Mouse (Mus musculus) cerebellum, adult 2 months (tissue): ENCODE data around the gene Amotl1. TPM values are rescaled to one million over a fixed set of nuclear protein-coding genes. Genes with fewer than 3 reads are reported as not detected.

Experiments
- DNase-seq, 2 experiments: peaks; one replicate each; pipeline ENCODE4 v3.0.0; 2021
- H3K27ac ChIP-seq: fragments of 200-500 bp; 2 replicates; pipeline ENCODE4 v1.5.1; 2012; ENCODE audit warnings: low read length, control low read depth, inconsistent platforms; ENCODE audit not compliant: insufficient read depth
- H3K27me3 ChIP-seq: fragments of 200-500 bp; 2 replicates; pipeline ENCODE4 v1.6.1; 2012; ENCODE audit warnings: inconsistent platforms, mild to moderate bottlenecking, low read length, moderate library complexity; ENCODE audit not compliant: control insufficient read depth, insufficient read depth
- H3K4me1 ChIP-seq: fragments of 200-500 bp; 2 replicates; pipeline ENCODE4 v1.6.1; 2011; ENCODE audit warnings: low read length; ENCODE audit not compliant: control insufficient read depth, insufficient read depth
- H3K4me3 ChIP-seq: fragments of 200-500 bp; replicated peaks from 2 replicates; pipeline ENCODE3; 2011; ENCODE audit warnings: mild to moderate bottlenecking, low read depth, low read length, control low read depth; ENCODE audit not compliant: insufficient read depth
- CTCF ChIP-seq: fragments of 200-500 bp; IDR thresholded peaks from 2 replicates; pipeline ENCODE4 v1.5.1; 2011; ENCODE audit warnings: low read depth, mild to moderate bottlenecking, control low read depth, low read length, moderate library complexity, borderline replicate concordance; ENCODE audit not compliant: insufficient read depth
- POLR2A ChIP-seq: fragments of 200-500 bp; IDR thresholded peaks from 2 replicates; pipeline ENCODE4 v1.6.1; 2011; ENCODE audit warnings: low read length, control low read depth, borderline replicate concordance; ENCODE audit not compliant: insufficient read depth
- WGBS: fragments of 180-500 bp; shearing (Covaris S2); methylation state at CpG from one replicate; pipeline ENCODE4 v1.1.7; 2018; 5-methylcytosine and 5-hydroxymethylcytosine counted together
- polyA plus RNA-seq: library from polyadenylated mRNA; depleted of rRNA; stranded (reverse); fragments of >200 nt; gene quantifications from 2 replicates; pipeline ENCODE4 v1.2.3, GENCODE M21; 2012

The Amotl1 gene
- polyA plus RNA-seq, 1 experiment, result 10.3 TPM

DNA sequence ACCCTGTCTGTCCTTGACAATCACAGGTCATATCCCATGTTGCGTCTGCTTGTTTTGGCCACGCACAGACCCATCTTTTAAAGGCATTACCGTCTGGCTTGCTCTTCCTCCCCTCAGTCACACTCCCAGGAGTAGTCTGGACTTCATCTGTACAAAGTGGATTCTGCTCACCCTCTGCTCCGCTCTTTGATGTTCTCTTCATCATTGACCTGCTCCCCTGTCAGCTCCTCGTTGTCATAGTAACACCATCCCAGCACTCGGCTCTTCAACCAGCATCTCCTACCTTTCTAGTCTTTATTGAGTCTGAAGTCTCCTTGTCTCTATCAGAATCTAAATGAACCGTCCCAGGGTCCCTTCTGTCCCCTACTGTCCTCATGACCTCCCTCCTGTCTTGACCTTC lies 9.3 kb downstream of the Amotl1 start:
- Histone ChIP-seq H3K27me3 (no peaks in the 10 kb centered on the region), H3K27ac (no peak overlapping the region), H3K4me3 (no peak overlapping the region), H3K4me1 (no peaks in the 10 kb centered on the region)
- TF ChIP-seq CTCF (no peak), POLR2A (no peak)
- WGBS, result 62% methylated on average over 7 of the region's 7 CpGs
- DNase-seq, result no peak

- DNase-seq, result no peak
- no peak for TF ChIP-seq POLR2A
- no peak for TF ChIP-seq CTCF
- WGBS, result 15% methylated on average over 15 of the region's 15 CpGs
Observed at GRCm38 (mm10) chr9:14634155-14634554, 10.7 kb downstream of the Amotl1 start.

GRCm38 (mm10) chr9:14632365-14633163 lies 12.3 kb downstream of the Amotl1 start:
- 48% methylated on average over 10 of the region's 10 CpGs for WGBS
- H3K27ac ChIP-seq, result no peak overlapping the region
- no peaks in the 10 kb centered on the region for H3K4me1 ChIP-seq
- TF ChIP-seq POLR2A, result no peak
- no peak for TF ChIP-seq CTCF
- no peak overlapping the region for H3K4me3 ChIP-seq
- no peaks in the 10 kb centered on the region for H3K27me3 ChIP-seq
- DNase-seq, result no peak

More at GRCm38 (mm10) chr9:14634155-14634554, 10.7 kb downstream of the Amotl1 start:
- Histone ChIP-seq H3K27ac (no peak overlapping the region), H3K27me3 (no peaks in the 10 kb centered on the region), H3K4me3 (no peak overlapping the region), H3K4me1 (no peaks in the 10 kb centered on the region)

DNA sequence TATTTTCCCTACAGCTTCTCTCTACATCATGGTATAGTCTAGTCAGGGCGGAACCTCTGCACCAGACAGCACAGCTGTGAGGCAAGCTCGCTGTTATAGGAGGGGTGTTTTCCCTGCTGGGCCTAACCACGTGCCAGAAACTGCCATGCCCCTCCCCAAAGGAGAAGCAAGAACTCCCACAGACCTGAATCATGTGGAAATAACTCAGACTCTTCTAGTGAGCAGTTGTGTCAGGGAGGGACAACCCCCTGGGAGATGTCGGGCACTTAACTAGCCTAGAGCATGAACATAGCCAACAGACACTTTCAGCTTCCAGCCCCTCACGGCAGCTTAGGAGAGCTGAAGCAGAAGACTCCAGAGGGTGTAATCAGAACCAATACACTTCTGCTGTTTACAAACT lies 13.1 kb downstream of the Amotl1 start:
- DNase-seq, result no peak
- no peak overlapping the region for H3K27ac ChIP-seq
- WGBS, result 26% methylated on average over 5 of the region's 5 CpGs

GRCm38 (mm10) chr9:14627525-14627924 lies 17.3 kb downstream of the Amotl1 start:
- 83% methylated on average over 2 of the region's 2 CpGs for WGBS
- DNase-seq, result no peak
- Histone ChIP-seq H3K4me1 (no peaks in the 10 kb centered on the region), H3K4me3 (no peak overlapping the region), H3K27me3 (no peaks in the 10 kb centered on the region), H3K27ac (no peak overlapping the region)
- TF ChIP-seq CTCF, result no peak

More for the DNA sequence above, 13.1 kb downstream of the Amotl1 start:
- TF ChIP-seq POLR2A, result no peak
- TF ChIP-seq CTCF, result no peak
- Histone ChIP-seq H3K4me1 (no peaks in the 10 kb centered on the region), H3K4me3 (no peak overlapping the region), H3K27me3 (no peaks in the 10 kb centered on the region)

DNA sequence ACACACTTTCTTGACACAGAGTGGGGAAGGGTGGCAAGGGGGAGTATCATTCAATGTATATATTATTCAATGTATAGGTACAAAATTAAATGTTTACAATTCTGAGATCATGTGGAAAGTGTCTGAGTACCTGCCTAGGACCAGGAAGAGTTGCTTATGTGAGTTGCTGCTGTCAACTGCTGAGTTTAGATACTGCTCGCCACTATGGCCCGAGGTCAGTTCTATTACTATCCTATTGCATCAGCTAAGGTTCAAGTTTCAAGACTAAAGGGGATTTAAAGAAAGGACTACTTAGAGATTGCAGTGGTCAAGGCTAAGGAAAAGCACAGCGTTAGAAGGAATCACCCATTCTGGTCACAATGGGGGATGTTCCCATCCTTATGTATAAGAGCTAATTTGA lies 18.9 kb downstream of the Amotl1 start:
- Histone ChIP-seq H3K4me3 (no peak overlapping the region), H3K4me1 (no peaks in the 10 kb centered on the region), H3K27ac (no peak overlapping the region), H3K27me3 (no peaks in the 10 kb centered on the region)
- TF ChIP-seq CTCF (no peak), POLR2A (no peak)
- no peak for DNase-seq
- whole genome bisulfite sequencing, result 96% methylated on average over 3 of the region's 3 CpGs

GRCm38 (mm10) chr9:14625024-14625423 lies 19.8 kb downstream of the Amotl1 start:
- TF ChIP-seq CTCF (no peak), POLR2A (no peak)
- 15% methylated on average over 3 of the region's 3 CpGs for WGBS
- no peak overlapping the region for H3K4me3 ChIP-seq
- no peaks in the 10 kb centered on the region for H3K27me3 ChIP-seq
- DNase-seq, result no peak
- H3K27ac ChIP-seq, result no peak overlapping the region
- no peaks in the 10 kb centered on the region for H3K4me1 ChIP-seq

DNA sequence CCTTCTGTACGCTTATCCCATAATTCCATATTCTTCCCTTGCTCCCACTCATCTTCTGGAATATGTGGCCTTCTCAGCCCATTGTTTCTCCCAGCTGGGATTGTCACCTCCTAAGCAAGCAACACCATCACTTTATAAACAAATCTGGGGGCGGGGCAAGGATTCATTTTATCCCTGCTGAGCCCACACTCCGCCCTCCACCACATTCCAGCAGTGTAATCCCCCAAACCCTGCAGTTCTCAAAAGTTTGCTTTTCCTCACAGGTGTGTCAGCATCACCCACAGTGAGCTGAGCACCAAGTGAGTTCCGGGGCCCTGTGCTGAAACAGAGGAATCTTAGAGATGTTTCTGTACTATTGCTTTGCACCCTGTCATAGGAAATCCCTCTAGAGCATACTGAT lies 20.9 kb downstream of the Amotl1 start:
- 69% methylated on average over 4 of the region's 4 CpGs for WGBS
- H3K27ac ChIP-seq, result no peak overlapping the region

More for the DNA sequence above, 20.9 kb downstream of the Amotl1 start:
- no peaks in the 10 kb centered on the region for H3K4me1 ChIP-seq
- H3K4me3 ChIP-seq, result no peak overlapping the region
- DNase-seq, result no peak
- no peaks in the 10 kb centered on the region for H3K27me3 ChIP-seq
- TF ChIP-seq CTCF (no peak), POLR2A (no peak)
